Mouse (Mus musculus) lung, embryonic 14.5 days (tissue): ENCODE measurements at regions not wholly inside any gene's neighbourhood (a gene's known extent, or its start where the extent isn't known, plus 50 kb on each side); places are given as distances from the start of the nearest gene placed in this dataset. TPM values are rescaled to one million over a fixed set of nuclear protein-coding genes. Genes with fewer than 3 reads are reported as not detected.

ENCODE experiments used
- ATAC-seq: fragments of 200-750 bp; cut with Nextera tagmentation; 2 replicates; pipeline ENCODE4 v1.8.0; 2017; ENCODE audit warnings: mild to moderate bottlenecking, moderate TSS enrichment, moderate library complexity; ENCODE audit not compliant: insufficient read depth
- DNase-seq: peaks from one replicate; pipeline ENCODE4 v3.0.0-alpha.2; 2015
- H3K27ac ChIP-seq: fragments of 300-500 bp; sonication (generic); 2 replicates; pipeline ENCODE4 v1.5.1; 2014; ENCODE audit warnings: low read depth, mild to moderate bottlenecking, moderate library complexity
- H3K27me3 ChIP-seq: fragments of 300-500 bp; sonication (generic); 2 replicates; pipeline ENCODE4 v1.6.1; 2014; ENCODE audit warnings: low read length, control low read depth; ENCODE audit not compliant: insufficient read depth
- H3K36me3 ChIP-seq: fragments of 300-500 bp; sonication (generic); 2 replicates; pipeline ENCODE4 v1.6.1; 2014; ENCODE audit warnings: control low read depth; ENCODE audit not compliant: insufficient read depth
- H3K4me1 ChIP-seq: fragments of 300-500 bp; sonication (generic); 2 replicates; pipeline ENCODE4 v1.6.1; 2014; ENCODE audit warnings: antibody characterized with exemption, control low read depth; ENCODE audit not compliant: insufficient read depth
- H3K4me2 ChIP-seq: fragments of 300-500 bp; sonication (generic); 2 replicates; pipeline ENCODE4 v1.6.1; 2014; ENCODE audit warnings: mild to moderate bottlenecking
- H3K4me3 ChIP-seq: fragments of 300-500 bp; sonication (generic); 2 replicates; pipeline ENCODE4 v1.5.1; 2014; ENCODE audit warnings: low read depth, low read length
- H3K9ac ChIP-seq: fragments of 300-500 bp; sonication (generic); 2 replicates; pipeline ENCODE4 v1.6.1; 2014
- H3K9me3 ChIP-seq: fragments of 300-500 bp; sonication (generic); 2 replicates; pipeline ENCODE4 v1.6.1; 2016; ENCODE audit warnings: low read depth, low read length, control low read depth
- CTCF ChIP-seq: IDR thresholded peaks from 2 replicates; pipeline ENCODE4 v1.5.1; 2016; ENCODE audit warnings: antibody characterized with exemption, low read depth
- WGBS: fragments of 180-500 bp; shearing (Covaris S2); extraction: QIAGEN DNeasy Blood & Tissue Kit; methylation state at CpG from one replicate; pipeline ENCODE4 v1.1.7; 2014; 5-methylcytosine and 5-hydroxymethylcytosine counted together
- microRNA-seq: library from miRNA; unstranded; fragments of <30 nt; microRNA quantifications from one replicate; pipeline ENCODE4, GENCODE M21; 2016; ENCODE audit warnings: borderline number of aligned reads

DNA sequence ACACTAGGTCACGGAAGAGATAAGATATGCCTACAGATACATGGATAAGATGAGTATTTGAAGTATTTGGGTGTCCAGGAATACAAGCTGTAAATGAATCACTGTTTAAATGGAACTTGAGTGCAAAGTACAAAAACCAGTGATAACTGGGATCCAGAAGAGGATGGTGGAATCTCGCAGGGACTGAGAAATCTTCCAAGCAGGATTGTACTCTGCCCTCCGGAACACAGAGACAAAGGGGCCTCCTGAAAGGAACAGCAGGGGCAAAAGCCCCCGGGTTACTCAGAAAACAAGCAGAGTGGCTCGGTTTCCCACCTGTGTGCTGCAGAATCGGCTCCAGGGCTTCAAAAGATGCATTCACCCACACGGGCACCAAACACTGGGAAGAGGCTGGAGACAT, 55.2 kb upstream of the Dab2 start:
- WGBS = 31% methylated on average over 7 of the region's 7 CpGs
- H3K4me3 ChIP-seq = no peak overlapping the region
- H3K4me2 ChIP-seq = no peak overlapping the region
- no peaks in the 10 kb centered on the region for H3K4me1 ChIP-seq
- TF ChIP-seq CTCF = no peak
- no peak overlapping the region for H3K27ac ChIP-seq
- DNase-seq (no peak), ATAC-seq (no peak)
- no peaks in the 10 kb centered on the region for H3K9me3 ChIP-seq
- no peaks in the 10 kb centered on the region for H3K27me3 ChIP-seq
- no peak overlapping the region for H3K9ac ChIP-seq
- H3K36me3 ChIP-seq = no peaks in the 10 kb centered on the region

DNA sequence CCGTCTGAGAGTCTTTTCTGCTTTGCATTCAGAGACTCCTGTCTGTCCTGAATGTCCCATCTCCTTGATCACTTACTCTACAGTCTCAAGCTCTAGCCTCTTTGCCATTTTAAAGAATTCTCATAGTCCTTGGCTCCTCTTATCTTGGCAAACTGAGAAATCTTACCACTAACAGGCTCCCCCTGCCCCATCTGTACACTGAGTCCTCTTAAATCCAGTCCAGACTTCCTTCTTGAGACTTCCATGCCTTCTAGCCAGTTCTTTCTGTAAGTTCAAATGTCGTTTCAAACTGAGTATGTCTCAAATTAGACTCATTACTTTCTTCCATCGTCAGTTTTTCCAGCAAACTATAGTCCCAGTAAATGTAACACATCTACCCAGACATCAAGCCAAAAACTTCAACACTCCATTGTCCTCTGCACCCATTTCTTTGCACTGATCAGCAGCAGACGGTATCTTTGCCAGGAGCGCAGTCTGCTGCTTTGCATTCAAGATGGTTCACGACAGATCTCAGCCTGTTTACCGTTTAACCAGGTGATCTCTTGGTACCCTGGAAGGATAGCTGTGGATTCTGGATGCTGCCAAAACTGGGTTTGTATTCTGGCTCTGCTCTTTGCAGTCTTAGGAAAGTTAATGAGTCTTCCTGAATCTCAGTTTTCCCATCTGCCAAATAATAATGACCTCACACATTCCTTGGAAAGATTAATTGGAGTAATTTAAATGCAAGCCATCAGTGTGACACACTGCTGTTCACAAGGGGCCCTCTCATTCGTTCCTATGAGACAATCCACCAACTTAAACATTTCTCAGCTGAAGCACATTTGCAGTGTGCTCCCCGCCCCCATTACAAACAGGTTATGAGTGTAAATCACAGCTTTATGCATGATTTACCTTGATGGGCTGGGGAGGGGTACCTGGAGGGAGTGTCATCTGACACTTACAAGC, 53.4 kb upstream of the Dab2 start:
- no peak for ATAC-seq
- no peak for DNase-seq
- H3K27me3 ChIP-seq = no peaks in the 10 kb centered on the region
- H3K4me1 ChIP-seq = no peaks in the 10 kb centered on the region
- no peaks in the 10 kb centered on the region for H3K36me3 ChIP-seq
- H3K4me3 ChIP-seq = no peak overlapping the region
- no peak overlapping the region for H3K4me2 ChIP-seq
- whole genome bisulfite sequencing = 56% methylated on average over 9 of the region's 9 CpGs
- TF ChIP-seq CTCF = no peak
- H3K9me3 ChIP-seq = no peaks in the 10 kb centered on the region
- H3K27ac ChIP-seq = no peak overlapping the region
- no peak overlapping the region for H3K9ac ChIP-seq

DNA sequence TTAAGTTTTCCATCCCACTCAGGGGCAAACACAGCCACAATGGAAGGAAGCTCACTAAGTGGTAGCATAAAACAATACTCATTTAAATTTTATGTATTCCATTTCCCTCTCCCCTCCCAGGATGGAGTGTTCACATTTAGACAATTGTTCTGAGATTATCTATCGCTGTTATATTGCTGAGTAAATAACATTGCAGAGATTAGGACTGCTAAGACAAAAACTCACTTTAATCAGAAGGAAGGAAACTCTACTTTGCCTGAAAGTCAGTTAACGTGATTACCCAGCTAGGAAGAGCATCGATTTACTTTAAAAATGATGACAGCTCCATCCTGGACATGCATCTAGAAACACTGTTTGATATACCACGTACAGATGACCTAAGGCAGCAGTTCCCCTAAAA, 51.1 kb upstream of the Dab2 start:
- 76% methylated on average over 4 of the region's 4 CpGs for WGBS

More for the DNA sequence above, 51.1 kb upstream of the Dab2 start:
- no peak for TF ChIP-seq CTCF
- no peaks in the 10 kb centered on the region for H3K27me3 ChIP-seq
- ATAC-seq (no peak), DNase-seq (no peak)
- no peak overlapping the region for H3K4me3 ChIP-seq
- no peak overlapping the region for H3K9ac ChIP-seq
- no peak overlapping the region for H3K4me2 ChIP-seq
- no peaks in the 10 kb centered on the region for H3K9me3 ChIP-seq
- H3K27ac ChIP-seq = no peak overlapping the region
- no peaks in the 10 kb centered on the region for H3K36me3 ChIP-seq
- H3K4me1 ChIP-seq = no peaks in the 10 kb centered on the region

Small RNAs in the stretch of these regions (microRNA-seq; reads per million reads assigned to microRNA genes)
- not detected for gene Gm27760
